Mouse (Mus musculus): ENCODE data around the gene Nfatc4. TPM values are rescaled to one million over a fixed set of nuclear protein-coding genes. Genes with fewer than 3 reads are reported as not detected.

The Nfatc4 gene
- polyA plus RNA-seq, 1 experiment = 5.7 TPM

DNA sequence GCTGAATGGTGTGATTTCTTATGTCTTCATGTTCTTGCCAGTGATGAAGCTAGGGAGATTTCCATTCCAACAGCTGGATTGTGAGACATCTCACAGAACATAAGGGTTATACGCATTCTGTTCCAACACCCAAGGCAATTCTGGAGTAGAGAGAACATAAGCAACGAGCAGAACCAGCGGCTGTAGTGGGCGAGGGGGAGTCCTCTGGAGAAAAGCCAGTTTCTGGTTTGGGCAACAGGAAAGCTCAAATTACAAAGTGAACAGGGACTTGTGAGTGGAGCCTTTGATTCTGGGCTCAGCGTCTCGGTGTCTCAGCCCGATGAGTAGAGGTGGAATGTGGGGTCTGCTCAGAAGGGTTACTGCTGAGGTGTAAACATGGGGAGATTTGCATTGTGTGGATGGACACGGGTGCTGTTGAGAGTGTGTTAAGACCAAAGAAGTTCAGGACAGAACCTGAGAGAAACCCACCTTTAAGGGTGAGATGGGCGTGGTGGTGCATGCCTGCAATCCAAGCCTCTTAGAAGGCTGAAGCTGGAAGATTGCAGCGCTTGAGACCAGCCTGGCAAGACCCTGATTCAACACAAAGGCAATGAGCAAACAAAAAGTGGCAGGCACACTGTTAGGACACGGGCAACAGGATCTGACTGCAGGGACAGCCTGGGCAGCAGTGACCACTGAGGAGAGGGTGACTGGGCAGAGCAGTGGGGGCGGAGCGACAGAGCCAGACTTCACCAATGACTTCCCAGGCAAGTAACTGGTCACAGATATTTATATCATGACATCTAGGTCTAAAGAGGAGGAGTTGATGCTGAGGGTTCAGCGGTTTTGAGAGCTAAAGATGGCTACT, 54.7 kb downstream of the Nfatc4 start:
- no peak for DNase-seq (ENCODE audit: low read depth, low spot score)
- 22% methylated on average over 14 of the region's 14 CpGs for WGBS

DNA sequence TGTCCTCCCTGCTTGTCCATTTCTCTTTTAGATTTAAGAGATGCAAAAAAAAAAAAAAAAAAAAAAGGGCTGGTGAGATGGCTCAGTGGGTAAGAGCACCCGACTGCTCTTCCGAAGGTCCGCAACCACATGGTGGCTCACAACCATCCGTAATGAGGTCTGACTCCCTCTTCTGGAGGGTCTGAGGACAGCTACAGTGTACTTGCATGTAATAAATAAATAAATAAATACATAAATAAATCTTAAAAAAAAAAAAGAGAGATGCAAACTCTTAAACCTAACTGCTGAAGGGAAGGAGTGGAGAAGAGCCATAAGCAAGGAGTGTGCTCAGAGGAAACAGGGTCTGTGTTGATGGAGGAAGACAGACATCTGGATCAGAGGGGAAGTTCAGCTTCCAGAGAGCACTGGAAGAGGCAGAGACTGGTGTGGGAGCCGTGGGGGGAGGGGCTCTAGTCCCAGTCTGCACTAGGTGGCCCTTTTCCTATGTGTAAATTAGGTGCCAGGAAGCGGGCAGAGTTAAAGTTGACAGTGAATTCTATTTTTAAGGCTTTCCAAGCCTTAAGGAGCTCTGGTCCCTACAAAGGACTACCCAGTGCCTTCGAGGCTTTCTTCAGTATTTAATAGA, 55.5 kb downstream of the Nfatc4 start:
- WGBS = 29% methylated on average over 7 of the region's 7 CpGs
- no peak for DNase-seq (ENCODE audit: low read depth, low spot score)

DNA sequence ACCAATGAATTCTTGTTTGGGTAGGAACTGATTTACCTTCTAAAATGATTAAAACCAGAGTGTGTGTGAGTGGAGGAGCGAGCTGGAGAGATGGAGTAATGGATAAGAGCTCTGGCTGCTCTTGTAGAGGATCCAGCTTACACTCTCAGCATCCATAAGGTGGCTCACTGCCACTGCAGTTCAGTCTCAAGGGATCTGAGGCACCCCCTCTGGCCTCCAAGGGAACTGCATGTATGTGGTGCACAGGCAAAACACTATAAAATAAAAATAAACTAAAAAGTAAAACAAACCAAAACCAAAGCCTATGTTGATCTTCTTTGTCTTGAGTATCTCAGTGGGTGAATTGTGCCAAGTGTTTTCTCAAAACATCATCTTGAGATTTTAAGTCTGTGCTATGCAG, 56.7 kb downstream of the Nfatc4 start:
- WGBS = 33% methylated on average over 1 of the region's 1 CpGs
- DNase-seq (ENCODE audit: low read depth, low spot score) = peak; percentile 54

DNA sequence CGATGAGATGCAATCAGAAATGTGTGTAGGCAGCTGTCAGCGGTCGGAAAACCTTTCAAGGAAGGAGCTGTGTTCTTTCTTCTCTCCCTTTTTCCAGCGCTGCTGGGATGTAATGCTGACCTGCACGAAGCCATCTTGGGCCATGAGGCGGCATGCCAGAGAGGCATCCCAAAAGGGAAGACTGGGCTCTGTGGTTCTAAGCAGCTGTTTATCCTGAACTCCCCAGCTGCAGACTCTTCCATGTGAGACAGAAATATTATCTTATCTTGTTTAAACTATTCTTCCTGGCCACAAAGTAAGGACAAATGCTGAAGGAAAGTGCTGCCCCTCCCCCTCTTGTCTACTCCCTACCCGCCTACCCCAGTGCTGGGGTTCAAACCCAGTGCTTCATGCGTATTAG, 58.0 kb downstream of the Nfatc4 start:
- DNase-seq (ENCODE audit: low read depth, low spot score) = no peak
- WGBS = 84% methylated on average over 8 of the region's 8 CpGs

- WGBS = 17% methylated on average over 6 of the region's 6 CpGs
- peak; percentile 96 for DNase-seq (ENCODE audit: low read depth, low spot score)
Observed at GRCm38 (mm10) chr14:55882171-55882641, 59.3 kb downstream of the Nfatc4 start.

DNA sequence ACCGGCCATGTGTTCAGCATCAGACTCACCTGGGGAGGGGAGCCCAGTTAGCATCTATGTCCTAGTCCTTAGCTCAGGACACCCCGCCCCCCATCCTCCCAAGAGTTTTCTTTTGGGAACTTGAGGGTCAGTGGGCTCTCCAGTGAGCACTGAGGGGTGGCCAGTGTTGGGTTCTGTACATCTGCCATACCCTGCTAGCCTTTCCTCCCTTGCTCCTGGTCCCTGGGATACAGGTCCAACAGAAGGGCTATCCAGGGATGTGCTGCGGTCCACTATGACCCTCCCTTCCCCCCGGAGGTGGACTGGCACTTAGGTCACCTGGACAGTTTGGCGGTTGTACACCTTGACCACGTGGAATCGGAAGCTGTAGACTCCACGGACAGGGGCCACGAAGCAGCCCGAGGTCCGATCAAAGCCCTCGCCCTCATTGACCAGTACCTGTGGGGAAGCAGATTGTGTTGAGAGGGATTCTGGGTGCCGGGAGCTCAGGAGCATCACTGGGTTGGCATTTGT, 60.3 kb downstream of the Nfatc4 start:
- WGBS = 93% methylated on average over 13 of the region's 13 CpGs
- no peak for DNase-seq (ENCODE audit: low read depth, low spot score)

Other genes with a start within 250 kb of the Nfatc4 start
- gene Fitm1, start 247.5 kb upstream of the Nfatc4 start, polyA plus RNA-seq (2012; rRNA removed) = 0.11 and 0.12 TPM in 2 replicates
- gene Psme1, start 245.0 kb upstream of the Nfatc4 start, polyA plus RNA-seq (2012; rRNA removed) = 250 and 259 TPM in 2 replicates
- gene Emc9, start 237.8 kb upstream of the Nfatc4 start, polyA plus RNA-seq (2012; rRNA removed) = 10.1 and 16.2 TPM in 2 replicates
- gene Psme2, start 232.0 kb upstream of the Nfatc4 start, polyA plus RNA-seq (2012; rRNA removed) = 357 and 385 TPM in 2 replicates
- 32.1 and 48.2 TPM in 2 replicates for gene Rnf31, start 231.4 kb upstream of the Nfatc4 start, polyA plus RNA-seq (2012; rRNA removed)
- gene Irf9, start 219.6 kb upstream of the Nfatc4 start, polyA plus RNA-seq (2012; rRNA removed) = 38.5 and 55.1 TPM in 2 replicates
- 1.3 and 4.7 TPM in 2 replicates for gene Rec8, start 205.1 kb upstream of the Nfatc4 start, polyA plus RNA-seq (2012; rRNA removed)
- 39.2 and 46.0 TPM in 2 replicates for gene Ipo4, start 187.2 kb upstream of the Nfatc4 start, polyA plus RNA-seq (2012; rRNA removed)
- gene Gm49378, start 185.2 kb upstream of the Nfatc4 start, polyA plus RNA-seq (2012; rRNA removed) = 2.2 and 2.3 TPM in 2 replicates
- 96.9 and 108 TPM in 2 replicates for gene Tm9sf1, start 179.3 kb upstream of the Nfatc4 start, polyA plus RNA-seq (2012; rRNA removed)
- gene Tssk4, start 173.0 kb upstream of the Nfatc4 start, polyA plus RNA-seq (2012; rRNA removed) = 1.4 and 2.1 TPM in 2 replicates
- gene Mdp1, start 162.6 kb upstream of the Nfatc4 start, polyA plus RNA-seq (2012; rRNA removed) = 44.6 and 50.6 TPM in 2 replicates
- gene Gmpr2, start 151.2 kb upstream of the Nfatc4 start, polyA plus RNA-seq (2012; rRNA removed) = 17.8 and 18.8 TPM in 2 replicates
- gene Nedd8, start 151.0 kb upstream of the Nfatc4 start, polyA plus RNA-seq (2012; rRNA removed) = 329 and 342 TPM in 2 replicates
- 16.5 and 22.5 TPM in 2 replicates for gene Tinf2, start 141.3 kb upstream of the Nfatc4 start, polyA plus RNA-seq (2012; rRNA removed)
- 1.0 and 1.1 TPM in 2 replicates for gene Tgm1, start 109.2 kb upstream of the Nfatc4 start, polyA plus RNA-seq (2012; rRNA removed)
- 34.3 and 42.9 TPM in 2 replicates for gene Rabggta, start 100.9 kb upstream of the Nfatc4 start, polyA plus RNA-seq (2012; rRNA removed)
- 78.0 and 141 TPM in 2 replicates for gene Dhrs1, start 77.5 kb upstream of the Nfatc4 start, polyA plus RNA-seq (2012; rRNA removed)
- 16.0 and 21.7 TPM in 2 replicates for gene Nop9, start 77.5 kb upstream of the Nfatc4 start, polyA plus RNA-seq (2012; rRNA removed)
- 335 and 566 TPM in 2 replicates for gene Cideb, start 64.7 kb upstream of the Nfatc4 start, polyA plus RNA-seq (2012; rRNA removed)
- gene Ltb4r2, start 61.7 kb upstream of the Nfatc4 start, polyA plus RNA-seq (2012; rRNA removed) = 3.5 and 11.3 TPM in 2 replicates
- 4.9 and 8.2 TPM in 2 replicates for gene Ltb4r1, start 57.2 kb upstream of the Nfatc4 start, polyA plus RNA-seq (2012; rRNA removed)
- gene Adcy4, start 39.0 kb upstream of the Nfatc4 start, polyA plus RNA-seq (2012; rRNA removed) = 3.7 and 5.8 TPM in 2 replicates
- gene Ripk3, start 34.3 kb upstream of the Nfatc4 start, polyA plus RNA-seq (2012; rRNA removed) = 86.5 and 89.2 TPM in 2 replicates
- 1.7 and 2.1 TPM in 2 replicates for gene Nynrin, start 30.9 kb downstream of the Nfatc4 start, polyA plus RNA-seq (2012; rRNA removed)
- gene Cbln3, start 61.2 kb downstream of the Nfatc4 start, polyA plus RNA-seq (2012; rRNA removed) = 0.47 and 0.84 TPM in 2 replicates
- 21.0 and 31.9 TPM in 2 replicates for gene Khnyn, start 61.8 kb downstream of the Nfatc4 start, polyA plus RNA-seq (2012; rRNA removed)
- 56.0 and 60.7 TPM in 2 replicates for gene Sdr39u1, start 77.1 kb downstream of the Nfatc4 start, polyA plus RNA-seq (2012; rRNA removed)
- gene Cma1, start 121.5 kb downstream of the Nfatc4 start, polyA plus RNA-seq (2012; rRNA removed) = 0.20 and 0.21 TPM in 2 replicates
- gene Cma2, start 127.8 kb downstream of the Nfatc4 start, polyA plus RNA-seq (2012; rRNA removed) = 3.0 TPM in 1 of 2 replicates, not detected in the other
- 6.1 and 74.1 TPM in 2 replicates for gene Mcpt1, start 194.8 kb downstream of the Nfatc4 start, polyA plus RNA-seq (2012; rRNA removed)
- gene Mcpt9, start 207.4 kb downstream of the Nfatc4 start, polyA plus RNA-seq (2012; rRNA removed) = 0.06 and 0.21 TPM in 2 replicates
- 1.2 and 14.5 TPM in 2 replicates for gene Mcpt2, start 218.9 kb downstream of the Nfatc4 start, polyA plus RNA-seq (2012; rRNA removed)
- gene Mcpt4, start 239.2 kb downstream of the Nfatc4 start, polyA plus RNA-seq (2012; rRNA removed) = 0.10 and 0.30 TPM in 2 replicates

Data from large intestine, adult 2 months (tissue).